Mouse (Mus musculus) lung, adult 10 weeks (tissue): ENCODE results near the gene Tmem238l. TPM values are rescaled to one million over a fixed set of nuclear protein-coding genes. Genes with fewer than 3 reads are reported as not detected.

Experiments
- polyA plus RNA-seq: library from polyadenylated mRNA; stranded (reverse); fragments of 350-450 nt; fragmentation: Illumina TruSeq; extraction: RNeasy Lipid Tissue Mini Kit (QIAGEN cat#74804); gene quantifications from one replicate; pipeline ENCODE4 v1.2.3, GENCODE M21; 2014; ENCODE audit warnings: low read depth, low replicate concordance; ENCODE audit not compliant: insufficient read depth

Tmem238l gene
- not detected for polyA plus RNA-seq

DNA sequence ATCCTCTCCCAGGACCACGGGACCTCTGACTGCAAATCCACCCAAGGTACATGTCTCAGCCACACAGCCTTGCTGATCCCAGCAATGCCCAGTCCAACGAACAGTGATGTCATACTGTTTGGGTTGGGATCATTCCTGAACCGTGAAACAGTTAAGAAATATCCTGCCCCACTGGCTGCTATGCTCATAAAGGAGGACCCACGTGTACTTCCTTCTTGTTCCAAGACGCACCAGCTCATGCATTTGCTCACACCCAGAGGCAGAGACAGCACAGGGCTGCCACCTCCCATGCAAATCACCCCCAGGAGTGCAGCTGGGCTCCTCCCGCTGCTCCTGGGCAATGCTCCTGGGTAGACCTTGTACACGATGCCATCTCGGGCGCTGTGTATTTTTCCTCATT, at the start of gene Tmem238l:
Tmem238l (plus strand) TSS at position 336 of the 400 bp plus-strand sequence.

GRCm38 (mm10) chr11:66911811-66912210, 44.6 kb upstream of the Tmem238l start, which contains the start of gene Pirt:
Gene Pirt, plus strand, starts transcription at chr11:66911981.

Other genes starting within 250 kb of the Tmem238l start
- gene Pirt, start 44.7 kb upstream of the Tmem238l start, polyA plus RNA-seq, result not detected
- gene Tmem220, start 68.5 kb downstream of the Tmem238l start, polyA plus RNA-seq, result 7.4 TPM
- 25.7 TPM for gene Adprm, start 96.0 kb downstream of the Tmem238l start, polyA plus RNA-seq
- gene Sco1, start 96.0 kb downstream of the Tmem238l start, polyA plus RNA-seq, result 5.1 TPM
- gene Myh3, start 121.7 kb downstream of the Tmem238l start, polyA plus RNA-seq, result not detected
- not detected for gene Myh2, start 214.4 kb downstream of the Tmem238l start, polyA plus RNA-seq
- 0.03 TPM for gene Myh1, start 243.4 kb downstream of the Tmem238l start, polyA plus RNA-seq